Mouse (Mus musculus) embryonic fibroblast, embryonic 13.5 days (primary cell): ENCODE data around the gene RPS10-NUDT3. TPM values are rescaled to one million over a fixed set of nuclear protein-coding genes. Genes with fewer than 3 reads are reported as not detected.

Experiments
- H3K27ac ChIP-seq: 2 replicates; pipeline ENCODE4 v1.5.1; 2012; ENCODE audit warnings: low read length, control low read depth, inconsistent platforms; ENCODE audit not compliant: insufficient read depth
- H3K4me1 ChIP-seq: 2 replicates; pipeline ENCODE4 v1.6.1; 2011; ENCODE audit warnings: low read length; ENCODE audit not compliant: control insufficient read depth, insufficient read depth
- H3K4me3 ChIP-seq: 2 replicates; pipeline ENCODE4 v1.5.1; 2011; ENCODE audit warnings: mild to moderate bottlenecking, control low read depth, low read length; ENCODE audit not compliant: insufficient read depth
- CTCF ChIP-seq: IDR thresholded peaks from 2 replicates; pipeline ENCODE4 v1.5.1; 2011; ENCODE audit warnings: mild to moderate bottlenecking, control low read depth, low read length, moderate library complexity, borderline replicate concordance; ENCODE audit not compliant: insufficient read depth
- POLR2A ChIP-seq: IDR thresholded peaks from 2 replicates; pipeline ENCODE4 v1.6.1; 2011; ENCODE audit warnings: low read depth, mild to moderate bottlenecking, control low read depth, low read length, moderate library complexity
- polyA plus RNA-seq: library from polyadenylated mRNA; stranded (reverse); fragments of >200 nt; gene quantifications from 2 replicates; pipeline ENCODE4 v1.2.4, GENCODE M21; 2011; ENCODE audit warnings: low read depth; ENCODE audit not compliant: missing spikeins, insufficient read length

The RPS10-NUDT3 gene
- polyA plus RNA-seq, 1 experiment, result not detected

- Histone ChIP-seq H3K4me3 (peak overlapping the region; percentile 26), H3K27ac (peak overlapping the region; percentile 66), H3K4me1 (peaks cover 5% of the 10 kb centered on the region)
- TF ChIP-seq POLR2A (peak; percentile 22; the same call in 1 of the 2 replicates), CTCF (no peak)
These were observed 79.4 kb downstream of the RPS10-NUDT3 start for GRCm38 (mm10) chr17:27555512-27556172.

GRCm38 (mm10) chr17:27555075-27555511 is 79.9 kb downstream of the RPS10-NUDT3 start:
- peaks cover 2% of the 10 kb centered on the region for H3K4me1 ChIP-seq
- H3K27ac ChIP-seq, result peak overlapping the region; percentile 41; the same call in 1 of the 2 replicates
- no peak overlapping the region for H3K4me3 ChIP-seq
- 0 out of 2 replicates have a peak, but pooled peaks have one; percentile 4 for TF ChIP-seq POLR2A
- no peak for TF ChIP-seq CTCF

GRCm38 (mm10) chr17:27554062-27554960 is 80.7 kb downstream of the RPS10-NUDT3 start:
- TF ChIP-seq POLR2A (no peak), CTCF (no peak)
- Histone ChIP-seq H3K4me1 (no peaks in the 10 kb centered on the region; the same call in 1 of the 2 replicates), H3K27ac (peak overlapping the region; percentile 41; the same call in 1 of the 2 replicates), H3K4me3 (no peak overlapping the region)

GRCm38 (mm10) chr17:27552215-27553201 is 82.5 kb downstream of the RPS10-NUDT3 start:
- H3K4me1 ChIP-seq, result peaks cover 3% of the 10 kb centered on the region; the same call in 1 of the 2 replicates
- no peak overlapping the region for H3K4me3 ChIP-seq
- TF ChIP-seq CTCF (no peak), POLR2A (no peak)
- no peak overlapping the region for H3K27ac ChIP-seq

- Histone ChIP-seq H3K4me3 (no peak overlapping the region), H3K4me1 (peaks cover 11% of the 10 kb centered on the region; the same call in 1 of the 2 replicates)
- TF ChIP-seq CTCF, result no peak
- no peak for TF ChIP-seq POLR2A
These were observed 83.6 kb downstream of the RPS10-NUDT3 start for GRCm38 (mm10) chr17:27551393-27551940.

GRCm38 (mm10) chr17:27549234-27549633 is 85.8 kb downstream of the RPS10-NUDT3 start:
- peaks cover 15% of the 10 kb centered on the region; the same call in 1 of the 2 replicates for H3K4me1 ChIP-seq
- no peak overlapping the region for H3K27ac ChIP-seq
- H3K4me3 ChIP-seq, result no peak overlapping the region
- TF ChIP-seq POLR2A (no peak), CTCF (no peak)

More at GRCm38 (mm10) chr17:27551393-27551940, 83.6 kb downstream of the RPS10-NUDT3 start:
- H3K27ac ChIP-seq, result no peak overlapping the region

- Histone ChIP-seq H3K27ac (peak overlapping the region; percentile 29; the same call in 1 of the 2 replicates), H3K4me1 (peaks cover 15% of the 10 kb centered on the region; the same call in 1 of the 2 replicates), H3K4me3 (no peak overlapping the region)
- peak; percentile 44; the same call in 1 of the 2 replicates for TF ChIP-seq POLR2A
- no peak for TF ChIP-seq CTCF
These were observed 87.7 kb downstream of the RPS10-NUDT3 start for GRCm38 (mm10) chr17:27547253-27547868.

- no peak for TF ChIP-seq CTCF
- no peak for TF ChIP-seq POLR2A
- Histone ChIP-seq H3K4me3 (no peak overlapping the region), H3K4me1 (peaks cover 15% of the 10 kb centered on the region; the same call in 1 of the 2 replicates), H3K27ac (peak overlapping the region; percentile 29; the same call in 1 of the 2 replicates)
These were observed 88.4 kb downstream of the RPS10-NUDT3 start for GRCm38 (mm10) chr17:27546574-27547085.
